Mouse (Mus musculus) megakaryocyte, embryonic 14.5 days (primary cell): ENCODE data around the gene Foxi1. TPM values are rescaled to one million over a fixed set of nuclear protein-coding genes. Genes with fewer than 3 reads are reported as not detected.

Experiments
- H3K27me3 ChIP-seq: replicated peaks from 2 replicates; pipeline ENCODE3; 2012; ENCODE audit warnings: inconsistent platforms
- H3K36me3 ChIP-seq: replicated peaks from 2 replicates; pipeline ENCODE3; 2012; ENCODE audit warnings: low read length, inconsistent platforms, mixed read lengths
- H3K4me1 ChIP-seq: 2 replicates; pipeline ENCODE4 v1.6.1; 2012; ENCODE audit warnings: inconsistent platforms
- H3K4me3 ChIP-seq: replicated peaks from 2 replicates; pipeline ENCODE3; 2012; ENCODE audit warnings: moderate library complexity, mild to moderate bottlenecking, inconsistent platforms
- H3K9me3 ChIP-seq: 2 replicates; pipeline ENCODE4 v1.6.1; 2012; ENCODE audit warnings: inconsistent platforms
- FLI1 ChIP-seq: IDR thresholded peaks from 2 replicates; pipeline ENCODE4 v1.6.1; 2012; ENCODE audit warnings: low read length, inconsistent platforms, mixed read lengths
- GATA1 ChIP-seq: IDR thresholded peaks from 3 replicates; pipeline ENCODE4 v1.6.1; 2012; ENCODE audit warnings: mixed read lengths, low read length, inconsistent platforms, borderline replicate concordance
- polyA plus RNA-seq: library from polyadenylated mRNA; stranded (reverse); fragments of >175 nt; gene quantifications from 2 replicates; pipeline ENCODE4 v1.2.3, GENCODE M21; 2012; ENCODE audit warnings: low replicate concordance; ENCODE audit not compliant: insufficient read depth

Gene Foxi1
- polyA plus RNA-seq, 1 experiment = not detected

GRCm38 (mm10) chr11:34202769-34203168 lies 5.1 kb downstream of the Foxi1 start:
- Histone ChIP-seq H3K4me3 (no peak overlapping the region), H3K36me3 (no peaks in the 10 kb centered on the region), H3K4me1 (no peaks in the 10 kb centered on the region), H3K9me3 (no peaks in the 10 kb centered on the region), H3K27me3 (peaks cover 53% of the 10 kb centered on the region)
- TF ChIP-seq GATA1 = no peak
- no peak for TF ChIP-seq FLI1

DNA sequence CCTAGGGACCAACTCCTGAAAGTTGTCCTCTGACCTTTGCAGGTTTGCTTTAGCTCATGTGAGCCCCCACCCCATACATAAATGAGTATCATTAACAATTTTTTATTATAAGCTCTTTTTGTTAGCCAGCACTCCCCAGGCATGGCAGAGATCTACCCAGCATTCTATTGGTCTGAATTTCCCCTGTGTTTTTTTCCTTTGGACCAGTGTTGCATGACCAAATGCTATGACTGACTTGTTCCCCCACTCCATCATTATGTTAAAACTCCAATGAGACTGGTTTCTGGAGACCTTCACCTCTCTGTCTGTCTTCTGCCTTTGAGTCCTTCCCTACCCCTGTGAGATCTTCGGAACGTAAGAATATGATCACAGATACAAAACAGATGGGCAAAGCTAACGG lies 12.7 kb downstream of the Foxi1 start:
- Histone ChIP-seq H3K9me3 (no peaks in the 10 kb centered on the region), H3K36me3 (no peaks in the 10 kb centered on the region), H3K4me1 (no peaks in the 10 kb centered on the region), H3K27me3 (peaks cover 15% of the 10 kb centered on the region), H3K4me3 (no peak overlapping the region)
- no peak for TF ChIP-seq FLI1
- no peak for TF ChIP-seq GATA1

GRCm38 (mm10) chr11:34194158-34194941 lies 13.5 kb downstream of the Foxi1 start:
- Histone ChIP-seq H3K4me1 (no peaks in the 10 kb centered on the region), H3K27me3 (peaks cover 15% of the 10 kb centered on the region), H3K9me3 (no peaks in the 10 kb centered on the region), H3K4me3 (no peak overlapping the region), H3K36me3 (no peaks in the 10 kb centered on the region)
- TF ChIP-seq FLI1 (no peak), GATA1 (no peak)

GRCm38 (mm10) chr11:34193658-34194057 lies 14.2 kb downstream of the Foxi1 start:
- Histone ChIP-seq H3K4me3 (no peak overlapping the region), H3K36me3 (no peaks in the 10 kb centered on the region), H3K4me1 (no peaks in the 10 kb centered on the region), H3K27me3 (peaks cover 15% of the 10 kb centered on the region), H3K9me3 (no peaks in the 10 kb centered on the region)
- no peak for TF ChIP-seq FLI1
- TF ChIP-seq GATA1 = no peak

GRCm38 (mm10) chr11:34184266-34184665 lies 23.6 kb downstream of the Foxi1 start:
- Histone ChIP-seq H3K4me3 (no peak overlapping the region), H3K4me1 (no peaks in the 10 kb centered on the region), H3K9me3 (no peaks in the 10 kb centered on the region), H3K27me3 (peaks cover 23% of the 10 kb centered on the region), H3K36me3 (no peaks in the 10 kb centered on the region)
- no peak for TF ChIP-seq FLI1
- TF ChIP-seq GATA1 = no peak

GRCm38 (mm10) chr11:34181214-34182117 lies 26.4 kb downstream of the Foxi1 start:
- TF ChIP-seq FLI1 = no peak
- no peak for TF ChIP-seq GATA1
- no peak overlapping the region for H3K4me3 ChIP-seq
- H3K36me3 ChIP-seq = no peaks in the 10 kb centered on the region

DNA sequence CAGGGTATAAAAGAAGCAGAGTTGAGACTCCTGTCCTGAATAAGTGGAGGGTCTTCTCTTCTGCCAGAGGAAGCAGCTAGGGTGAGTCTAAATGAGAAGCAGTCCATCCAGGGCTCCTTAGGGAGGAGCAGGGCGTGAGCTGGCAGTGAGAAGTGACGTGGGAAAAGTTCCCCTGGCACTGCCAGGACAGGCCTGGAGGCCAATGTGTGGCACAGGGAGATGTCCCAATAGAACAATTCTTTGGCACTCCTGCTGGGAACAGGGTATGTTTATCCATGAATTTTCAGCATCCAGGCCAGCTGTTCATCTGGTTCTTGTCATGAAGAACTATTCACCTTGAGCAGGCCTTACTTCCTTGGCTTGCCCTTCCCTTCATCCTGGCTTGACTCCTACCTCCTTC lies 29.1 kb downstream of the Foxi1 start:
- no peaks in the 10 kb centered on the region for H3K4me1 ChIP-seq
- TF ChIP-seq FLI1 (no peak), GATA1 (no peak)
- H3K36me3 ChIP-seq = no peaks in the 10 kb centered on the region
- no peak overlapping the region for H3K4me3 ChIP-seq
- H3K27me3 ChIP-seq = peaks cover 27% of the 10 kb centered on the region
- no peaks in the 10 kb centered on the region for H3K9me3 ChIP-seq

More at GRCm38 (mm10) chr11:34181214-34182117, 26.4 kb downstream of the Foxi1 start:
- no peaks in the 10 kb centered on the region for H3K4me1 ChIP-seq
- H3K27me3 ChIP-seq = peaks cover 26% of the 10 kb centered on the region
- H3K9me3 ChIP-seq = no peaks in the 10 kb centered on the region

DNA sequence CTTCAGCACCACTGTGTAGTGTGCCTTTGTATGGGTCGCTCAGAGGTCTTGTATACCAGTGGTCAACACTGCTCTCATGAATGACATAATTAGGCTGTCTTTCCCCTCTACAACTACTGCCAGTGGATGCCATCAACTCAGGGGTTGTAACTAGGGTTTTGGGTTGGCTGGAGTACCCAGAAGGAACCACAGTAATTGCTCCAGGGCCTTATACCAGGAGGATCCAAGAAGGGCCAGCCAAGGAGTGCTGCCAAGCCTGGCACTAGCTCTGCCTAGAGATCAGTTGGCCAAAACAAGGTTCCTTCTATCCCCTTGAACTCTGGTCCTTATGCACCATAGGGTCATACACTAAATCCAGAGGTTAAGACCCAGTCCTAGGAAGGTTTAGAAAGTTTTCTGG lies 31.5 kb downstream of the Foxi1 start:
- no peak overlapping the region for H3K4me3 ChIP-seq
- H3K4me1 ChIP-seq = no peaks in the 10 kb centered on the region
- H3K9me3 ChIP-seq = no peaks in the 10 kb centered on the region
- peaks cover 24% of the 10 kb centered on the region for H3K27me3 ChIP-seq
- no peaks in the 10 kb centered on the region for H3K36me3 ChIP-seq
- TF ChIP-seq FLI1 = no peak
- TF ChIP-seq GATA1 = no peak

- no peaks in the 10 kb centered on the region for H3K36me3 ChIP-seq
- TF ChIP-seq FLI1 (no peak), GATA1 (no peak)
- H3K4me3 ChIP-seq = no peak overlapping the region
Measured at GRCm38 (mm10) chr11:34171221-34171620, 36.7 kb downstream of the Foxi1 start.

GRCm38 (mm10) chr11:34169464-34169894 lies 38.4 kb downstream of the Foxi1 start:
- no peaks in the 10 kb centered on the region for H3K4me1 ChIP-seq
- H3K36me3 ChIP-seq = no peaks in the 10 kb centered on the region
- no peaks in the 10 kb centered on the region for H3K9me3 ChIP-seq
- H3K4me3 ChIP-seq = no peak overlapping the region
- H3K27me3 ChIP-seq = peaks cover 15% of the 10 kb centered on the region
- no peak for TF ChIP-seq GATA1
- no peak for TF ChIP-seq FLI1

More at GRCm38 (mm10) chr11:34171221-34171620, 36.7 kb downstream of the Foxi1 start:
- H3K27me3 ChIP-seq = peaks cover 19% of the 10 kb centered on the region
- no peaks in the 10 kb centered on the region for H3K9me3 ChIP-seq
- H3K4me1 ChIP-seq = no peaks in the 10 kb centered on the region
